Mouse (Mus musculus) fat pad, adult 2 months (tissue): ENCODE measurements at regions not wholly inside any gene's neighbourhood (a gene's known extent, or its start where the extent isn't known, plus 50 kb on each side); places are given as distances from the start of the nearest gene placed in this dataset.

Experiments used
- DNase-seq: peaks from one replicate; pipeline ENCODE4 v3.0.0-alpha.2; 2011; ENCODE audit warnings: low read depth, low spot score; ENCODE audit errors: extremely low read depth

DNA sequence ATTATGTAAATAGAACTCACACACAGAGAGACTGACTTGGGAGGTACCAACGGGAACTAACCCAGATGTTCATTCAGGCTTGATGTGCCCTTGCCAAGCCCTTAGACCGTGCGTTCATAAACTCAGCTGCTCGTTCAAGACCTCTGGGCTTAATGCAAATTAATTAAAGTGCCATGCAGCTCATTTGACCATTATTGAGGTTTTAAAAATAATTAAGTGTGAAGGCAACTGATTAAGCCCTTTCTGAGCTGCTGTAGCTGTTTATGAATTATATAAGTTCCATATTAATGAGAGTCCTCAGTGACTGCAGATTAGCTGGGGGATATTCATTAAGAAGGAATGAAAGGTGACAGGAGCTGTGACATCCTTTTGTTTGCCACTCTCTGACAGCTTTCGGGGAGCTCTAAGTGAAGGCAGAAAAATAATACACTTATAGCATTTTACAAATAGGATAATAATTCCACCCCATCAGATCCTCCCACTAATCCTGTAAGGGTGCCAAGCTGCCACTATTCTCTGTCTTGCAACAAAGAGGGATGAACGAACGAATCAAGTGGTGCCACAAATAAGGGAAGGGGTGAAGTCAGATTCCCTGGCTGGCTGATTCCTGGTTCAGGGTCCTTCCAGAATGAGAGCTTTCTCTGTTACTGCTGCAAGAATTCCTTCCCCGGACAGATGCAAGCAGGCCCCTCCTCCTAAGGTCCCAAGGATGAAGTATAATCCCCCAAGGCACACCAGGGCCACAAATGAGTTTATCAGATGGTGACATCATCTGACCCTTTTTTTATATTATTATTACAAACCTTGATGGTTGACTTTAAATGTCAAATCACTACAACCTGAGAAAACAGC is 184.7 kb upstream of the Nckap5 start:
- DNase-seq, result no peak

DNA sequence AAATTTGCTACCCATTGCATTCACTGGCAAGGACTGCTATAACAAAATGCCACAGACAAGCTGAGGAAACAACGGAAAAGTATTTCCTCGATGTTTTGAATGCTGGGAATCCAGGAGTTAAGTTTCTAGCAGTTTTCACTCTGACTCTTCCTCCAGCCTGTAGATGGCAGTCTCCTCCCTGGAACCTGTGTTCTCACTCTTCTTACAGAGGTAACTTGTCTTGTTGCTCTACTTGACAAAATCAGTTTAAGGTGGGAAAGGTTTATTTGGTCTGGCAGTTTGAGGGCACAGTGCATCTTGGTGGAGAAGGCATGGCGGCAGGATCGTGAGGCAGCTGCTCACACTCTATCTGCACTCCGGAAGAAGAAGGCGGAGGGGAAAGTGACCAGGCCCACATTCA is 181.3 kb upstream of the Nckap5 start:
- no peak for DNase-seq

DNA sequence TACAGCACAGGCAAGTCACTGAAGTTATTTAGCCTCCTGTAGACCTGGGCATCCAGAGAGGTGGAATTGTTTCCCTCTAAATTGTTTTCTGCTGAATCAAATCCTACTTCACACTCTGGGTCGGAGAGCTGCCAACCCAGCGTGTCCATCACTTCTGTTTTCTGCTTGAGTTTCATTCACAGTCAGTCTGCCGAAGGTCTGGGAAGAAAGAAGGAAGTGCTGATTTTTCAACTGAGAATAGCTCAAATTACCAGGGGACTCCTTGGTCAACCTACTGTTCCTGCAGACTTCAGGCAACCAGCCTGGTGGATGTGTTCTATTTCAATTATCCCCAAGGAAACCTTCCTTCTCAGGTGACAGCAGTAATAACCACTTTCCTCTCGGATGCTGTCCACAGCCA is 179.1 kb upstream of the Nckap5 start:
- no peak for DNase-seq

DNA sequence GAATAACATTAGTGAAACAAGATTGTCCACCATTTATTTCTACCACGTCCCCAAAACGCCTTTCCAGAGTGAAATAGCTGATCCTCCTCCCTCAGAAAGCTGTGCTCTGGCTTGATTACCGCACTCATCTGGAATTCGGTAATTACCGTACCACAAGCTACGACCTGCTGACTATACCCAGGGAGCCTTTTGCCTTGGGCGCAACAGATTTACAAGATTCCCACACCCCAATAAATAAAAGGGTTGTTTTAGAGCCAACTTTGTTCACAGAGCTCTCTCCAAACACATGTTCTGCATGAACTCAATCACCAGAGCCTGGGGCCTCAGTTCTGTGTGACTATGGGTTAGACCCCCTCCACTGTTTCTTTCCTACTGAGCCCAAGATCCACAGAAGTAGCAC is 171.1 kb upstream of the Nckap5 start:
- no peak for DNase-seq

DNA sequence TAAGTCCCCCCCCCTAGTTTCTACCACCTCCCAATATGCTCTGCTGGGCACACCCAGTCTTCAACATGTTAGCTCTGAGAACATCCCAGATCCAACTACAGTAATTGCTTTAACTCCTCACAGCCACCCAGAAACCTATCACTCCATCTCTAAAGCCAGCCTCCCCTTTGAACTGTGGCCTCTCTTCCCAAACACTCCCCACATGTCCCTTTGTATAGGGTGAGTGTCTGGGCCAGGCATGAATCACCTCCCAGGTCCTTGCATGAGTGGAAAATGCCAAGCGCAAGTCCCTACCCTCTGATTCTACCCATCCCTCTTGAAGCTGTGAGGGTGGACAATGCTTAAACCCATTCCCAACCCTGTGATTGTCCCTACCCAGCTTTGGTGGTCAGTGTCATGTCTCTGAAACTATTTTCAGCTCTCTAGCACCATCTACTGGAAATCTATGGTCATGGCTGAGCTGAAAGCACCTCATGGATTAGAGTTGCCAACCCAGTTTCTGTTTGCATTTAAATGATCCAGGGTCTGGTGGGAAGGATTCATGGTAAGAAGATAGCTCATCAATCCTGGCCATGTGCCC is 162.6 kb upstream of the Nckap5 start:
- DNase-seq, result no peak

DNA sequence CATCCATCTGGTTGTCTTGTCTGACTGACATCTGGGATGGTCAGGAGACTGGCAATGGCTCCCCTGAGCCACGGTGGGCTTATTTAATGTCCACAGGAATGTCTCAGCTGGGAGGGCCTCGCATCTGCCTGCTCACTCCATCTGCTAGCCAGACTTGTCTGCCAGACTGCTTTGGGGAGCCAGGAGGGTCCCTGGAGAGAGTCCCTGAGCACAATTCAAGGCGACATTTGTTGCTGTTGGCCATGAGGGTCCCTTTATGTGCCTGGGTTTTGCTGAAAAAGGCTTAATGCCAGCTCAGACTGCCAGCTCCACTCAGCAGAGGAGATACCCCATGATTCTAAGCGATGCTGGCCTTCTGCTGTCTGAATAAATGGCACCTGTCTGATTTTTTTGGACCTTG is 161.8 kb upstream of the Nckap5 start:
- DNase-seq, result no peak

DNA sequence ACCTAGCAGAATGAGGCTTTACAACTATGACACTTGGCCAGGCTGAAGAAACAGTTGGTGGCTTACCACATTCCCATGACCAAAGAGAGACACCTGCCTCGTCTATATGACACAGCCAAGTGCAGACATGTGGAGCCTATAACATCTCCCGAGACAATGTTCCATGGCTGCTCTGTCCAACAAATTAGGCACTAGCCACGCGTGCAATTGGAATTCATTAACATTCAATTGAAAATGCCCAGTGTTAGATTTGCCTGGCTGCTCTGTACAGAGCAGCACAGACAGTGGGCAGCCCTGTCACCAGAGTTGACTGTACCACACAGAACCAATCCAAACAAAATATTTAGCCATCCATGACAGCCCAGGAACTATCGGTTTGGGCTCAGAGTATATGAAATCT is 152.2 kb upstream of the Nckap5 start:
- DNase-seq, result no peak

DNA sequence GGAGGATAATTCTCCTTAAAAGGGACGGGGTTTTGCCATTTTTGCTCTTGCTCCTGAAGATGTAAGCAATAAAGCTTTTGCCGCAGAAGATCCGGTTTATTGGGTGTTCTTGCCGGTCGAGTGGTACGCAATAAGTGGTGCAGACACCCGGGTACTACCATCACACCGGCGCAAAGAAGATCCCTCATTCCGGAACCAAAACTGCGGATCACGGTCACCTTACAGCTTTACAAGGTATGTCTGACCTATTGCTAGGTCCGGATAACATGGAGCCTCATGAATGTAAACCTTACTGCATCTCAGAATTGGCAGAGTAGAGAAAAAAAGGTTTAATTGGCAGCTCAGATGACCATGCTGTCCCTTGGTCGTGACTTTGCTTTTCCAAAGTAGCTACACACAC is 149.7 kb upstream of the Nckap5 start:
- no peak for DNase-seq

DNA sequence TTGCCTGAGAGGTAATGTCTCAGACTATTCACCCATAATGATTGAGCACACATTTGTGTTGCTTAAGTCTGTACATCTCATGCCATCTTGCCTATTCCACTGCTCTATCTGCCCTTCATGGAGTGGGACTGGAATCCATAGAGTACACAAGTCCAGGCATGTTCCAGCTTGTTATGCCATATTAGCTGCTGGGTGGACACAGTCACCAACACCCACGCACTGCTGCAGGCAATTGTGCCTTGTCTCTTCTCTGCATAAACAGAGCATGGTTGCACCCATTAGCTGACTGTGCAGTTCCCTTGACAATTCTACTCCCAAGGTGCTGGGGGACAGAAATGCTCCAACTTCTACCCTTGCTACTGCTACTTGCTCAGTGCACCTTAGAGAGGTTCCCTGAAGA is 143.3 kb upstream of the Nckap5 start:
- peak; percentile 54 for DNase-seq

DNA sequence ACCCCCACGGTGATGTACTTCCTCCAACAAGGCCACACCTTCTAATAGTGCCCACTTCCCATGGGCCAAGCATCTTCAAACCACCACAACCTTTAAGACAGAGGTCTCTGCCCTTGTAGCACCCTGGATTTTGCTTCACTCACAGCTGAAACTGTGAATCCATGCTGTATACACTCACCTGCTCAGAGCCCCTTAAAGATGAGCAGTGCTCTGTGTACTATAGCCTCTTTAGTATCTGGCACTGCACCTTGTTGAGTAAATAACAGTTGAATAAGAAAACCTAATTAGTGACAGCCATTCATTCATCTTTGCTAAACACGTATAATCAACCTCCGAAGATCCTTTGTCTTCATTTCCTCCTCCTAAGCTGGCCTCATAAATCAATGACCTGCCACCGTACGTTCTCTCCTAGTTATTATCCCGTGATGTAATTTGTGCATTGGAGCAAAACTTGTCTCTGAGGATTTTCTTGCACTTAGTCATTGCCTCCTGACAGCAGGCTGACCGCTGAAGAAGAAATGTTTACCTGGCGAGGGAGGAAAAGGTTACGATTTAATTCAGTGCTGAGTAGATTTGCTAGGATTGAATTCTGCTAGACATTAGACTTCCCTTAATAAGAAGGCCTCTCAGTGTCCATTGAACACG is 141.3 kb upstream of the Nckap5 start:
- DNase-seq, result no peak

DNA sequence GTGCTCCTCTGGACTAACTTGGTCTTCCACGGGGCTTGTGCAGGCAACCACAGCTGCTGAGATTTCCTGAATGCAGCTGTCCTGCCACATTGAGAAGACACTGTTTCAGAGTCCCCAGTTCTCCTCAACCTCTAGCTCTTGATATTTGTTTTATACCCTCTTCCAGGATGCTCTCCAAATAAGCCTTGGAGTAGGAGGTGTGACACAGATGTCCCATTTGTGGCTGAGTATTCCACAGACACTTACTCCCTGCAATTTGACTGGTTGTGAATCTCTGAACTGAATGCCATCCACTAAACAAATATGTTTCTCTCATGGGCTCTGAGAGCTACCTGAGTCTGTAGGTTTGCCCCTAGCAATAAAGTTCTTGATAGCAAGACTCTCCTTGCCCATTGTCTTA is 140.5 kb upstream of the Nckap5 start:
- DNase-seq, result no peak

DNA sequence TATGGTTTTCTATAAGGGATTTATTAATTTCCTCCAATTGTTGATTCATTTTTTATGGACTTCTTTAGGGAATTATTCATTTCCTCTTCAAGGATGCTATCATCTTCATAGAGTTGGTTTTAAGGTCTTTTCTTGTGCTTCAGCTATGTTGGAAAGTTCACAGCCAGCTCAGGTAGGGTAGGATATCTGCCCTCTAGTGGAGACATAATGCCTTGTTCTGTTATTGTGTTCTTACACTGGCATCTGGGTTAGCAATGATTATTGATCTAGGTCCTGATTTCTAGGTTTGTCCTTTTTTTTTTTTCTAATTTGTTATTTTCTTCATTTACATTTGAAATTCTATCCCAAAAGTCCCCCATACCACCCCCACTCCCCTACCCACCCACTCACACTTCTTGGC is 135.8 kb upstream of the Nckap5 start:
- no peak for DNase-seq

DNA sequence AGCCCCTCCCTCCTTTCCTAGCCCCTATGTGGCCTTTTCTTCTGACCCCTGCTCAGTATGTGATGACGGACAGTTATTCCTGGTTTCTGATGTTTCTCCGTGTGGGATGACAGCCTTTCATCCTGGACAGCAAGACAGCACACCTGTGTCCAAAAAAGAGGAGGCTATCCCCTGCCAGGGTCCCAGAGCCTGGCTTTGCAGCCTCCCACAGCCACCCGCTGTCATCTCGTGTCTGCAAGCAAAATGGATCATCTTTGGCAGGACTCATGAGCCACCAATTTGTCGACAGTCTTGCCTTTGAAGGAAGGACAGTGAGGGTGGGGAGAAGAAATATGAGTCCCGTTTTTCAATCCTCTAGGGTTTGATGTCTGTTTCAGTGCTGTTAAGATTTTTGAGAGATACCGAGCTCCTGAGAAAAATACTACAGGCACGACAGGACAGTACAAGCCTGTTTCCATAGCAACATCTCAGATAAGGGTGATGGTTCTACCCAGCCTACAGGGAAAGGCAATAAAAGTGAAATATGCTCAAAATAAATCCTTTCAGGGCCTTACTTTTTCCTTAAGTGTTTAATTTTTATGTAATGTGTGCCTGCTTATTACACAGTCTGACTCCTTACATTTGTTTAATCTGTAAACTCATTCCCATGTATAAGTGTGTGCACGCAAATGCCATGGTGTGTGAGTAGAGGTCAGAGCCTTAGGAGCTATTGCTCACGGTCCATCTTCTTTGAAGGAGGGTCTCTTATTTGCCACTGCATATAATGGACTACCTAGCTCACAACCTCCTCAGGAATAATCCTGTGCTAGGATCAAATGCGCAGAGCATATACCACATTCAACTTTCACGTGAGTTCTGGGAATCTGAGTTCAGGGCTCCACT is 125.5 kb upstream of the Nckap5 start:
- DNase-seq, result no peak

DNA sequence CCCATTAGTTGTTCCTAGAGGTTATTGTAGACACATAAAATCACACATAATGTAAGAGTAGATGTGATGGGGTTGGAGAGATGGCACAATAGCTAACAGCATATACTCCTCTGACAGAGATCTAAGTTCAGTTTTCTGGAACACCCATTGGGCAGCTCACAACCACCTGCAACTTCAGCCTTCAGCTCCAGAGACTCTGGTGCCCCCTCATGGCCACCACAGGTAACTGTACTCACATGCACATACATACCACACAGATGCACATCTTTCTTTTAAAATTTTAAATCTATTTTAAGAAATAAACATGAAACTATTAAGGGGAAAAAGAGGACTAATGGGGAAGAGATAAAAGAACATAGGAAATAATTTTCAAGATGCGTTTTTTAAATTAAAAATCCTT is 117.3 kb upstream of the Nckap5 start:
- DNase-seq, result no peak

DNA sequence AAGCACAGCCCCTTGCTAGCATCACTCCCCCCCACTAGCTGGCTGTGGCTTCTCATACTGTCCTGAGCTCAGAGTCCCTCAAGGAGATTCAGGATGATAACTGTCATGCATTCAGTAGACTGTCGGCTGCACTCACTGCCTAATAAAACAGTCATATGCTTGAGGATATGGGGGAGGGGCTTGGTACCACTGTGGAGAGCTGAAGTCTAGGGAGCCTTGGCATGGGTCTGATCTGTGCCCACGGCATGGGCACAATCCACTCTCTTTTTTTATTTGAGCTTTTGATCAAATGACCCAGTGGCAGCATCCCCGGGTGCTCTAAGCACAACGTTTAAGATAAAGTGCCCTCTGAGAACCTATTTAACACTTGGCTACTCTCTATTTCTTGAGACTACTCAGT is 102.1 kb upstream of the Nckap5 start:
- no peak for DNase-seq

DNA sequence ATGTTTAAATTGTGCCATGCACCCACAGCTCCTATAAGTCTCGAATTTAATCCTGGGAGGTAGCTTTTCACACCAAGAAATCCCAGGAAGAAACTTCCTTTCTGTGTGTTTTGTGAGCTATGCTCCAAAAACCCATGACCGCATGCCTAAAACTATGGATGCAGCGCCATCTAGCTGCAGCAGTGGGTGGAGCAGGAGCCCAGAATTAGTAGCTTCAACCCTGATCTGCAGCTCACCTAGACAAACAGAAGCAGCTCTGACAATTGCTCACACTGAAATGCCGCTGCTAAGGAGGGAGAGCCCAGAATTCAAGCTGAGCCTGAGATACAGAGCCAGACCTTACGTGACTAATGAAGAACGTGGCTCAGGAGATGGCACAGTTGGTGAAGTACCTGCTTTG is 101.2 kb upstream of the Nckap5 start:
- no peak for DNase-seq

DNA sequence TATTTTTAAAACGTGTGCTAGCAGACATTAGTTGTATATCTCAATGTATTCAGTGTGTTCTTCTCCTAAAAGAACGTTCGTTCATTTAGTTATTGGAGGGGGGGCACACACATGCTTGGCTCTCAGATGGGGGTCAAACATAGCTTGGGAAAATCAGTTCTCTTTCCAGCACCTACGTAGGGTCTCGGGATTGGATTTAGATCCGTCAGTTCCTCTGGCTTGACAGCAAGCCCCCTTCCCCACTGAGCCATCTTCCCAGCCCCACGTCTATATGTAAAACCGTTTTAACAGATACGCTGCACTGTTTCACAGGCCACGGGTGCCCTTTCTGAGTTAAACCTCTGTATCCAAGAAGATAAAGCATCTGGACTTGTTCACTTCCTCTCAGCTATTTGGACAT is 100.5 kb upstream of the Nckap5 start:
- no peak for DNase-seq

DNA sequence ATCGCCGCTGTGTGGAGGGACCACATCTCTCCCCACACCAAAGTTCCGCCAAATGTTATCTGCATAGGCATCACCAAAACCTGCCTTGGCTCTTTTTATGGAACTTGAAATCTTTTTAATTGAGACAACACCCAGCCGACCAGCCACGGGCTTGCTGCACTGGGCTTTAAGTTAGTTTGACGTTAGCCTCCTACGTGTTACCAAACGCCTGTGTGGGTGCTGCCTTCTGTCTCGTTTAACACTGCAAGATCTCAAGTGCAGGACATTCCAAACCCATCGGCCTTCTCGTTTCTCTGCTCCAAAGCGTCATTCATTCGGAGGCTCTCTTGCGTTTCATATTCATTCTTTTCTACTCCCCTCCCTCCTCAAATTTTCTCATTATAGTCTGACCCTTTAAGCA is 100.0 kb upstream of the Nckap5 start:
- no peak for DNase-seq

DNA sequence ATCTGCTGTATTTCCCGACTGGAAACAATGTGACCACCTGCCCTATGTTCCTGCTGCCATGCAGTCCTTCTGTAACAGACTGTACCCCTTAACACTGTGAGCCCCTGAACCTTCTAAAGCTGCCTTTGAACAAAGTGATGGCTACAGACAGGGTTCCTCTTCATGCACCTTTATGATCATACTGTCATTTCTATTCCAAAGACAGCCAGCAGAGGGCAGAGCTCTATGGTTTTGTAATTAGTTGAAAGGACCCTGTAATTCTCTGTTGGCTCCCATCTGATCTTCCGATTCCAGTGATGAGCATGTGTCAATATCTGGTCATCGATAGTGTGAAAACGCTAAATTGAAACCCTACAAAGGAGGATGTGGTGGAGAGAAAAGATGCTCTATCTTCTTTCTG is 99.1 kb upstream of the Nckap5 start:
- no peak for DNase-seq

DNA sequence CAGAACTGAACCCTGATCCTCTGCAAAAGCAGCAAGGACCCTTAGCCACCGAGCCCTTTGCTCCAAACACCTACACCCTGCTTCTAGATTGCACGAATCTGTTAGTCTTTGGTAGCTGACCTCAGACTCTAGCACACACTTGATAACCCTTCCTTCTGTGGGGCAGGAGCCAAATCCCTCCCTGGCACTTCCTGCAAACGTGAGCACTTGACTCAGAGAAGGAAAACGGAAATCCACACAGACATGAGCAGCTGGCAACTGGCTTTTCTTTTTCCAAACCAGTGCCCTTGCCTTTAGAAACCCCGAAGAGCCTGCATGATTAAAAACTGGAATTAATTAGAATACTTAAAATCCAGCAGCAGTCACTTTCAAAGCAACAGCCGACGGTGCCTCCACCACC is 97.6 kb upstream of the Nckap5 start:
- DNase-seq, result no peak
